Mouse (Mus musculus) kidney, adult 2 months (tissue): ENCODE results near the gene Smu1. TPM values are rescaled to one million over a fixed set of nuclear protein-coding genes. Genes with fewer than 3 reads are reported as not detected.

Experiments used
- DNase-seq: peaks from one replicate; pipeline ENCODE4 v3.0.0; 2021
- H3K27ac ChIP-seq: fragments of 200-500 bp; 2 replicates; pipeline ENCODE4 v1.5.1; 2012; ENCODE audit warnings: low read depth, low read length, control low read depth, inconsistent platforms; ENCODE audit not compliant: insufficient read depth
- H3K27me3 ChIP-seq: fragments of 200-500 bp; replicated peaks from 2 replicates; pipeline ENCODE4 v1.6.1; 2012; ENCODE audit warnings: mild to moderate bottlenecking, moderate library complexity, low read length, inconsistent platforms; ENCODE audit not compliant: control insufficient read depth, insufficient read depth
- H3K36me3 ChIP-seq: fragments of 200-500 bp; 2 replicates; pipeline ENCODE4 v1.6.1; 2012; ENCODE audit warnings: mild to moderate bottlenecking, moderate library complexity, low read length, inconsistent platforms; ENCODE audit not compliant: control insufficient read depth, insufficient read depth
- H3K4me1 ChIP-seq: fragments of 200-500 bp; 2 replicates; pipeline ENCODE4 v1.6.1; 2011; ENCODE audit warnings: low read length; ENCODE audit not compliant: control insufficient read depth, insufficient read depth
- H3K4me3 ChIP-seq: fragments of 200-500 bp; 2 replicates; pipeline ENCODE4 v1.5.1; 2011; ENCODE audit warnings: mild to moderate bottlenecking, low read depth, low read length, control low read depth; ENCODE audit not compliant: insufficient read depth
- CTCF ChIP-seq: fragments of 200-500 bp; conservative IDR thresholded peaks from 2 replicates; pipeline ENCODE4 v1.5.1; 2011; ENCODE audit warnings: low read depth, mild to moderate bottlenecking, control low read depth, low read length, moderate library complexity, mixed read lengths; ENCODE audit not compliant: insufficient read depth, insufficient read length
- POLR2A ChIP-seq: fragments of 200-500 bp; IDR thresholded peaks from one replicate; pipeline ENCODE4 v1.6.1; 2011; ENCODE audit warnings: low read depth, low read length, control low read depth
- WGBS: fragments of 180-500 bp; shearing (Covaris S2); methylation state at CpG from one replicate; pipeline ENCODE4 v1.1.7; 2018; 5-methylcytosine and 5-hydroxymethylcytosine counted together
- polyA plus RNA-seq: library from polyadenylated mRNA; depleted of rRNA; stranded (reverse); fragments of >200 nt; gene quantifications from 2 replicates; pipeline ENCODE4 v1.2.3, GENCODE M21; 2012

The Smu1 gene
- polyA plus RNA-seq, 1 experiment = 30.1 TPM

- Histone ChIP-seq H3K4me1 (peaks cover 9% of the 10 kb centered on the region), H3K27me3 (no peaks in the 10 kb centered on the region), H3K27ac (no peak overlapping the region), H3K36me3 (no peaks in the 10 kb centered on the region), H3K4me3 (no peak overlapping the region)
- no peak for TF ChIP-seq POLR2A
- TF ChIP-seq CTCF = no peak
- WGBS = 96% methylated on average over 3 of the region's 3 CpGs
- DNase-seq = no peak
Measured at GRCm38 (mm10) chr4:40795761-40796160, 38.0 kb upstream of the Smu1 start.

DNA sequence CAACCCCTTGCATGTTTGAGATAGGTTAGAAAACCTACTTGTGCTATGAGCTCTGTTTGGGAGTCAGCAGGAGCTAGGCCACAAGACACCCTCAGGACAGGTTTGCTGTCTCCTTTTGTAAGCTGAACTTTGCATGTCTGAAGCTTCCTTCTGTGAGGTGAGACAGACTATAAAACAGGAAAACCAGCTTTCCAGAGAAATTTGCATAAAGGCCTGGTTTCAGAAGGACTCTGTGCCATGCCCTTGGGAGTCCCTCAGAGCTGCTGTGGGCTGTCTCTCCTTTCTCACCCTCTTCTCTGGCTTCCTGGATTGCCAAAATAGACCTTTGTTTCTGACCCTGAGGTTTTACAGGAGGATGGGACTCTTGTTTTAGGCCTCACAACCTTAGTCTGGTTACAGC lies 36.6 kb upstream of the Smu1 start:
- Histone ChIP-seq H3K27ac (no peak overlapping the region), H3K4me1 (peaks cover 7% of the 10 kb centered on the region), H3K4me3 (no peak overlapping the region), H3K36me3 (no peaks in the 10 kb centered on the region), H3K27me3 (no peaks in the 10 kb centered on the region)
- no peak for TF ChIP-seq POLR2A
- no peak for TF ChIP-seq CTCF
- DNase-seq = no peak

GRCm38 (mm10) chr4:40791176-40791575 lies 33.5 kb upstream of the Smu1 start:
- peak; percentile 63 for DNase-seq
- WGBS = 67% methylated on average over 4 of the region's 4 CpGs

GRCm38 (mm10) chr4:40786578-40786977 lies 28.9 kb upstream of the Smu1 start:
- Histone ChIP-seq H3K27ac (no peak overlapping the region), H3K36me3 (no peaks in the 10 kb centered on the region), H3K4me1 (no peaks in the 10 kb centered on the region), H3K4me3 (no peak overlapping the region), H3K27me3 (no peaks in the 10 kb centered on the region)
- no peak for DNase-seq
- WGBS = 97% methylated on average over 4 of the region's 4 CpGs
- TF ChIP-seq POLR2A (no peak), CTCF (no peak)

More at GRCm38 (mm10) chr4:40791176-40791575, 33.5 kb upstream of the Smu1 start:
- H3K4me3 ChIP-seq = no peak overlapping the region
- H3K27me3 ChIP-seq = no peaks in the 10 kb centered on the region
- H3K4me1 ChIP-seq = no peaks in the 10 kb centered on the region
- no peaks in the 10 kb centered on the region for H3K36me3 ChIP-seq
- no peak for TF ChIP-seq CTCF
- TF ChIP-seq POLR2A = no peak
- no peak overlapping the region for H3K27ac ChIP-seq

- Histone ChIP-seq H3K4me1 (no peaks in the 10 kb centered on the region), H3K27me3 (no peaks in the 10 kb centered on the region), H3K36me3 (no peaks in the 10 kb centered on the region), H3K27ac (no peak overlapping the region), H3K4me3 (no peak overlapping the region)
- no peak for DNase-seq
- WGBS = 81% methylated on average over 9 of the region's 9 CpGs
- no peak for TF ChIP-seq POLR2A
- TF ChIP-seq CTCF = no peak
Measured at GRCm38 (mm10) chr4:40785620-40786166, 28.0 kb upstream of the Smu1 start.

GRCm38 (mm10) chr4:40784556-40785169 lies 26.9 kb upstream of the Smu1 start:
- WGBS = 65% methylated on average over 10 of the region's 10 CpGs
- no peak overlapping the region for H3K27ac ChIP-seq
- H3K4me3 ChIP-seq = no peak overlapping the region

GRCm38 (mm10) chr4:40783049-40783448 lies 25.3 kb upstream of the Smu1 start:
- no peak for DNase-seq
- no peak for TF ChIP-seq POLR2A
- TF ChIP-seq CTCF = no peak
- H3K4me1 ChIP-seq = no peaks in the 10 kb centered on the region
- no peaks in the 10 kb centered on the region for H3K27me3 ChIP-seq
- 98% methylated on average over 4 of the region's 4 CpGs for whole genome bisulfite sequencing
- H3K36me3 ChIP-seq = no peaks in the 10 kb centered on the region
- H3K27ac ChIP-seq = no peak overlapping the region
- no peak overlapping the region for H3K4me3 ChIP-seq

More at GRCm38 (mm10) chr4:40784556-40785169, 26.9 kb upstream of the Smu1 start:
- H3K27me3 ChIP-seq = no peaks in the 10 kb centered on the region
- no peaks in the 10 kb centered on the region for H3K4me1 ChIP-seq
- TF ChIP-seq POLR2A = no peak
- no peak for TF ChIP-seq CTCF
- H3K36me3 ChIP-seq = no peaks in the 10 kb centered on the region
- peak; percentile 80 for DNase-seq
